Mouse (Mus musculus) heart, postnatal 4 days (tissue): ENCODE data around the gene Gls. TPM values are rescaled to one million over a fixed set of nuclear protein-coding genes. Genes with fewer than 3 reads are reported as not detected.
A peak's percentile ranks its signal among the peaks of the same experiment; 100 is the strongest.

Experiments used
- DNase-seq: peaks from one replicate; pipeline ENCODE4 v3.0.0; 2021
- total RNA-seq, 2 experiments: library from RNA; stranded (reverse); gene quantifications; 2 replicates each; pipeline ENCODE4 v1.2.3; 2021

The Gls gene
- 100 to 1,000 TPM in 1 of 2 experiments, 10 to 100 TPM in 1; 96.7 to 101 TPM for total RNA-seq

GRCm38 (mm10) chr1:52233143-52233713 is at the start of gene Gls:
Gene Gls (minus strand): TSS chr1:52233232.
- DNase-seq, result peak; percentile 97

GRCm38 (mm10) chr1:52279831-52280595 is 47.0 kb upstream of the Gls start:
- DNase-seq, result no peak

DNA sequence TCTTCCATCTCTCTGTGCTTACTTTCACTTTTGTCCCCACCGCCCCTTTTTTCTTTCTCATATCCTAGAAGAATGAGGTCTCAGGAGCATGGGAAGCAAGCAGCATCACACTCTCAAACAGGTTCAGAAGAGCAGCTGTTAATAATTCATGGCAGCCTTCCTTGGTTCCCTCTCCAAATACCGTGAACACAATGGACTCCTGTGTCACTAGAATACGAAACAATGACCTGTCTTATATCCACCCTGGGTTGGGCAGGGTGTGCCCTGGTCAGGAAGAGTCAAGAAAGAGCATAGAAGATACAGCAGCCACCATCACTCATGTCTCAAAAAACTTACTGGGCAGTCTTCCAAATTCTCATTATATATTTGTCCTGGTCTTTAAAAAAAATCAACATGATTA is 46.3 kb upstream of the Gls start:
- no peak for DNase-seq

GRCm38 (mm10) chr1:52278073-52278472 is 45.0 kb upstream of the Gls start:
- DNase-seq, result no peak

- DNase-seq, result no peak
These were observed 41.2 kb upstream of the Gls start for GRCm38 (mm10) chr1:52274210-52274609.

GRCm38 (mm10) chr1:52272018-52272678 is 39.1 kb upstream of the Gls start:
- no peak for DNase-seq

GRCm38 (mm10) chr1:52270354-52270753 is 37.3 kb upstream of the Gls start:
- no peak for DNase-seq

DNA sequence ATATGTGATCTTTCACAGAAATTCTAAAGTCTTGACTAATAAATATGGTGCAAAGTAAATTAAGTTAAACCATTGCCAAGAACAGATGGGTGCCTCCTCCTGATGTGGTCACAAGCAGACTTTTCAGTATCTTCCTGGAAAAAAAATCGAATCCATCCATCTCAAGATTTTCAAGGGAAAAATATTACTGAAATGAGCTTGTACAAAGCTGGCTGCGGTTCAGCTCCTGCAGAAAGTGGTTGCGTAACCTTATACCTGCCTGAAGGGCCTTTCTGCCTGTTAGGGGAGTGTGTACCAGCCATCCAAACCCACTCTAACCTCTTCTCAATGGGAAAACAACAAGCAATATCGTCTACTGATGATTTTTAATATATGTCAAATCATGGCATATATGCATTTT is 36.6 kb upstream of the Gls start:
- no peak for DNase-seq

DNA sequence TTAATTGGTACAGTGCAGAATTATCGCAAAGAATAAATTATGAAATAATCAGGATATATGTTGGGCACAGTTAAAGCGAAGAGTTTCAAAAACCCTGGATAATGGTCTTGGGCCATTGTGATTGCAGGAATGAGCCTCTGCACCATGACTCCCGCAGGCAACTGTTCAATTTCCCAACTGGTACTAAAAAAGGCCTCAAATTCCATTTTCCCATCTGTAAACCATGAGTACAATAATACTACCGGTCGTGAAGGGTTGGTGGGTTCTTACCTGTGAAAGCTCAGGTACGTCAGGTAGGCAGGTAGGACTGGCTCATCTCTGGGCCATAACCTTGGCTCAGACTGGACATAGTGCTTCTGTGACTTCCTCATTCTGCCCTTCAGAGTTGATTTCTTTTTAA is 35.0 kb upstream of the Gls start:
- no peak for DNase-seq

GRCm38 (mm10) chr1:52267606-52268005 is 34.6 kb upstream of the Gls start:
- DNase-seq, result peak; percentile 59

DNA sequence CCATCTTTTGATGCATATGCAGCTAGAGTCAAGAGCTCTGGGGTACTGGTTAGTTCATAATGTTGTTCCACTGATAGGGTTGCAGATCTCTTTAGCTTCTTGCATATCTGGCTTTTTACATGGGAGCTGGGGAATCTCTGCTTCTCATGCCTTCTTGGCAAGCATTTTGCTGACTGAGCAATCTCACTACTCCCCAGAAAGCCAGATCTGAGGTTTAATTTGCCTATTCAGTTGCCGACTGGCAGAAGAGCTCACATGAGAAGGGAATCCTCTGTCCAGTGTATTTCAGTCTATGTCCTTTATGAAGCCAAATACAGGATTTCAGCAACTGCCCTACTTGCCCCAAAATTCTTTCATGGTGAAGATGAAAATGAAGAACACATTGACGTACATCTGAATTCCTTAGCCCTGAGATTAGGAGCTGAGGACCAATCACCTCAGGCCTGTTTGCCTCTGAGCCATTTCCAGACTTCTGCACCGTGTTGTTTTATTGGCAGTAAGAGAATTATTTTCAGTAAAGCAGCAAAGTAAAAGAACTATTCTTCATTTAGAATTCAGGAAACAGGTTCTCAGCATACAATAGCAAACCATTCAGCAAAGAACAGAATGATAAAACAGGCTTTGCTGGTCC is 33.0 kb upstream of the Gls start:
- no peak for DNase-seq

DNA sequence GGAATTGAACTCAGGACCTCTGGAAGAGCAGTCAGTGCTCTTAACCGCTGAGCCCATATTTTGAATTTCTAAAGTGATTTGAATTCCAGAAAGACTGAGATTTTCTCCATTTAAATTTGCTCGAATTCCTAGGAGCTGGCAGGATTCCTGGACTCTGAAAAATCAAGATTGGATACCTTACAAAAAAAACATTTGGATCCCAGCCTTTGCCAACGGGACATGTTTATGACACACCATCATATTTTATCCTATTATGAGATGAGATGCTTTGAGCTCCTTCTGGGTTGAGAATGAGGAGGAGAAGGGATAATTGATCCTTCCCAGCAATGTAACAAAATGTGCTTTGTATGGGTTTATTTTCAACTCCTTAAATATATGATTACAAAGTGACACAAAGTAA is 31.3 kb upstream of the Gls start:
- no peak for DNase-seq

DNA sequence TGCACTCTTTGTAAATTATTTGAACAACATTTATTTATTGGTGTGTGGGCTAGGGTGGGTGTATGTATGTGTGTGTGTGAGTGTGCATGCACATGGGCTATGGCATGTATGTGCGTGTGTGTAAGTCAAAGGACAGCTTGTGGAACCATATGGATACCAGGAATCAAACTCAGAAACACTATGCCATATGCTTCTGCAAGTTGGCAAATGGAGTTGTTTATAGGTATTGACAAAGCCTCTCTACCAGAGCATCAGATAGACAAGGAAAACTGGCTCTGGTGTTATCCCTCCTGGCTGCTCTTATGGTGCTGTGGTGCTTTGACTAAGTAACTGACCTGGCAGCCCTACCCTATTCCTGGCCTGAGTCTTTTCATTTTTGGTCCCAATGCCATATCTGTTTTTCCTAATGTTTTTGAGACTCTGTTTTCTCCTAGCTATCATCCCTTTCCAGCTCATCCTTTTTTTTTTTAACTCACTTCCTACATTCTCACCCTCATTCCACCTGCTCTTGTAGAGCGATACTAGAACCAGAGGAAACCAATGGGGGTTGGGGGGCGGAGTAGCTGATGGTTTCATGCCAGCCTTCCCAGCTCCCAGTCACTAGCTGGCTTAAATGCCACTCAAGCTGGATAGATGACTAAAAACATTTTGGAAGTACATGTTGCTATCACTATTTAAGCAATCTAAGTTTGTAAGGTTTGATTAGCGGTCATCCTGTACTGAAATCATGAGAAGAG is 27.5 kb upstream of the Gls start:
- DNase-seq, result no peak

DNA sequence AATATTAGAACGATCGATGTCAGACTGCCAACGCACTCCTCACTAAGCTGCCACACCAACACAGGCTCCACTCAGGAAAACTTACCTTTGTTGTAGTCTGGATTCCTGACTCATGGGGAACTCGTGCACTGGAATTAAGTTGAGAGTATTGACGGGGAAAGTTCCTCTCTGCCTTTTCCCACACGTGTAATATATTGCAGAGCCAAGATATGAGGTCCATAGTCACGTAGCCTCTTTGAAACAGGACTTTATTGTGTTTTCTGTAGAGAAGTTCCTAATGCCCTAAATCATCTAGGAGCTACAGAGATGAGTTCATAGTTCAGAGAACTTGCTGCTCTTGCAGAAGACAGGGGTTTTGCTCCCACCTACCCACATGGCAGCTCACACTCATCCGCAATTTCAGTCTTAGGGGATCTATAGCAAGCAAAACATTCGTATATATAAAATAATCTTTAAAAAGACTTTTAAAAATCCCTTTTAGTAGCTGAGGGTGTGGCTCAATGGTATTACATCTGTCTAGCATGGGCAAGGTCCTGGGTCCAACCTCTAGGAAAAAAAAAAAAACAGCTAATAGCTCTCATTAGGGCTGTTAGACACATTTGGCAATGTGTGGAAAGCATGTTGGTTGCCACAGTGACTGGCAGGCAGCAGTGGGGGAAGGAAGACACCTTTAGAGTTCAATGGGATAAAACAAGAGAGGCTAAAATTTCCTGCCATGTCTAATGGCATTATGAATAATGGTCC is 25.1 kb upstream of the Gls start:
- DNase-seq, result no peak

DNA sequence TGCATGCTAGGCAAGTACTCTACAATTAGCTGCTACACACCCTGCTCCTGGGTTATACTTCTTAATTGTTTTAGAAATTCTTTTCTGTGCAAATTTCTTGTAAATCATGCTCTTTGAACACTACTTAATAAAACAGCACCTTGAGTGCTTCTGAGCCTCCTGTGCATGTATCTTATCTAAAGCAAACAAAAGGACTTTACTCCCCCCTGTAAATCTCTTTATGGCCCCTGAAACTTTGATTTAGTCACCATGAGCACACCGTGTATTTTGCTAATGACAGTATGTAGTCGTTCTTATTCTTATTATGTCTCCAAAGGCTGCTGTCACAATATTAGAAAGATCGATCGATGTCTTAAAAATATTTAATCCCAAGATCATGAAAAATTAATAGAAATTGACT is 23.9 kb upstream of the Gls start:
- DNase-seq, result no peak

- DNase-seq, result no peak
These were observed 23.2 kb upstream of the Gls start for GRCm38 (mm10) chr1:52256194-52256593.

DNA sequence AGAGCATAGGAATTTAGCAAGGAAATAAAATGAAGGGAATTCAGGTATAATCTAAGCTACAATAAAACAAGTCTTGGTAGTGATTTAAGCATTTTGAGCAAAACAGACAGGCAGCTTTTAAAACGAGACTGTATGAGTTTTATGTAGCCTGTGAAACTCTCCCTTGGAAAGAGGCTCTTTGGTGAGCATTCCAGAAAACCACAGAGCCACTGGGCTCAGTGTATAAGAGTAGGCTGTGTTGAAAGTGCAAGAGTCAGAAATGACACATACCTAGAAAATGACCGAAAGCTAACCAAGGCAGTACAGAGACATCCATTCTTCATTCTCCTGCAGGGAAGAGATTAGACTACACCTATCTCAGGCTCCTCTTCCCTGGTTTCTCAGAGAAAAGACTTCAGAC is 21.4 kb upstream of the Gls start:
- no peak for DNase-seq

- no peak for DNase-seq
These were observed 20.4 kb upstream of the Gls start for GRCm38 (mm10) chr1:52253386-52253785.

GRCm38 (mm10) chr1:52252447-52252846 is 19.4 kb upstream of the Gls start:
- no peak for DNase-seq

DNA sequence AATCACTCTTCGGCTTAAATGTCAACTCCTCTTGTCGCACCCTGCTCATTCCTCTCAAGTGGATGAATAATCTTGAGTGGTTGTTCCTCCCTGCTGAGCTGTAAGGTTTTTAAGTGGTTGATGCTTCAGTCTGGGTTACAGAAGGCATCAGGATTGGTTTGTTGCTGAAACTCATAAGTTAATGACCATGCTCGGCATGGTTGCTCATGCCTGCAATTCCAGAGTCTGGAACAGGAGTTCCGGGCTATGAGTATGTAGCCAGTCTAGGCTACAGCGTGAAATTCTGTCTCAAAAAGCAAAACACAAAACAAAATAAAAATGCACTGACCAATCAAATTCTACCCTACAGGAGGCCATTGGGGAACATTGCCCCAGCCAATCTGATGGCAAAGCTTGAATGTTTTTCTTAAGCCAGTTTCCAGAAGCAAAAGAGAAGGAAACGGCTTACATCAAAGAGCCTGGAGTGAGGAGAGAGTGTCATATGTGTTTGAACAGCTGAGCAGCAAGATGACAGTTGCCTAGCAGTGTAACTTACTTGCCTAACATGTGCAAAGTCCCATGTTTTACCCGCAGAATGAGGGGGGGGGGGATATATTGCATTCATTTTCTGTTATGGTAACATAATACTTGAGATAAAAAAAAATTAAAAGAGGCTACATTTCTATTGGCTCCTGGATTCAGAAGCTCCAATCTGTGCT is 18.2 kb upstream of the Gls start:
- DNase-seq, result no peak

DNA sequence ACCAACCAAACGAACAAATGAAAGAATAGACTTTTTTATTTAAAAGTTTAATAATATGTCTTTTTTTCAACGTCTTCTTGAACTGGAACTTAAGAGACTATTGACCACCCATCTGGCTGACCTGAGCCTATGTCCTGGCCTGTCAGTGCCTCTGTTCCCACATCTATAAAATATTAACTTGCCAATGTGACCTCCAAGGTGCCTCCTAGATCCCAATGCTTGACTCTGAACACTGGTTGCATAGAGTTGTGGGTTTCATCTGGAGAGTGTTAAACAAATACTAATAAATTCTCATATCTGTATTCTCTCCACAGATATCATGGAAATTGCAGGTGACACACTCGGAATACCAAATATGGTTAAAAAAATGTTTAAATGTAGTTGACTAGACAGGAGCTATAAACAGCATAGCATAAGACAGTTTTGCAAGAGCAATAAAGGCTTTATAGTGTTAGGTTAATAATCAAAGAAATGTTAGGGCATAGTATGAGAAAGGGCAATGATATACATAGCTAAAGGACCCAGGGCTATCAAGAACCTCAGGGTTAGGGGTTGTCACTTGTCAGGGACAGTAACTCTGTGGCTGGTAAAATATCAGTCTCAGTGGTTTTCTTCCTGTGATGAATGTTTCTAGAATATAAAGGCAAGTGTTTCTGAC is 16.0 kb upstream of the Gls start:
- no peak for DNase-seq
